Mouse (Mus musculus) small intestine, adult 2 months (tissue): ENCODE measurements around the gene Fgr.

Source experiments
- CTCF ChIP-seq: fragments of 200-500 bp; IDR thresholded peaks from 2 replicates; pipeline ENCODE4 v1.5.1; 2012; ENCODE audit warnings: low read depth, mild to moderate bottlenecking, control low read depth, inconsistent platforms, low read length, moderate library complexity, mixed read lengths; ENCODE audit not compliant: insufficient replicate concordance, insufficient read length; ENCODE audit errors: extremely low read depth
- POLR2A ChIP-seq: fragments of 200-500 bp; IDR thresholded peaks from 2 replicates; pipeline ENCODE4 v1.6.1; 2012; ENCODE audit warnings: low read depth, mild to moderate bottlenecking, control low read depth, inconsistent platforms, low read length, moderate library complexity

GRCm38 (mm10) chr4:133002896-133003295, 29.0 kb downstream of the Fgr start:
- TF ChIP-seq POLR2A: no peak
- TF ChIP-seq CTCF: no peak
